Mouse (Mus musculus) intestine, embryonic 14.5 days (tissue): ENCODE data around the gene Ctbp2. TPM values are rescaled to one million over a fixed set of nuclear protein-coding genes. Genes with fewer than 3 reads are reported as not detected.

Experiments used
- ATAC-seq: fragments of 200-750 bp; cut with Nextera tagmentation; replicated peaks from 2 replicates; pipeline ENCODE4 v1.8.0; 2017; ENCODE audit warnings: low read depth, moderate number of reproducible peaks, moderate TSS enrichment, moderate library complexity; ENCODE audit not compliant: low FRiP score, low TSS enrichment
- DNase-seq: peaks from one replicate; pipeline ENCODE4 v3.0.0-alpha.2; 2018; ENCODE audit warnings: low spot score
- H3K27ac ChIP-seq: fragments of 300-500 bp; sonication (generic); 2 replicates; pipeline ENCODE4 v1.5.1; 2014; ENCODE audit warnings: low read depth, mild to moderate bottlenecking, control low read depth
- H3K27me3 ChIP-seq: fragments of 300-500 bp; sonication (generic); replicated peaks from 2 replicates; pipeline ENCODE4 v1.6.1; 2014; ENCODE audit warnings: low read length, control low read depth; ENCODE audit not compliant: control insufficient read depth, insufficient read depth
- H3K36me3 ChIP-seq: fragments of 300-500 bp; sonication (generic); 2 replicates; pipeline ENCODE4 v1.6.1; 2014; ENCODE audit warnings: low read length, control low read depth; ENCODE audit not compliant: control insufficient read depth, insufficient read depth
- H3K4me1 ChIP-seq: fragments of 300-500 bp; sonication (generic); replicated peaks from 2 replicates; pipeline ENCODE4 v1.6.1; 2014; ENCODE audit warnings: low read length, control low read depth, mixed read lengths; ENCODE audit not compliant: control insufficient read depth, insufficient read depth
- H3K4me2 ChIP-seq: fragments of 300-500 bp; sonication (generic); 2 replicates; pipeline ENCODE4 v1.6.1; 2014; ENCODE audit warnings: low read length
- H3K4me3 ChIP-seq: fragments of 300-500 bp; sonication (generic); 2 replicates; pipeline ENCODE4 v1.5.1; 2014; ENCODE audit warnings: low read depth, low read length, control low read depth, mixed read lengths
- H3K9ac ChIP-seq: fragments of 300-500 bp; sonication (generic); 2 replicates; pipeline ENCODE4 v1.6.1; 2014; ENCODE audit warnings: mild to moderate bottlenecking, low read length
- H3K9me3 ChIP-seq: fragments of 300-500 bp; sonication (generic); 2 replicates; pipeline ENCODE4 v1.6.1; 2016; ENCODE audit warnings: low read length, control low read depth; ENCODE audit not compliant: control insufficient read depth
- WGBS: fragments of 180-500 bp; shearing (Covaris S2); extraction: QIAGEN DNeasy Blood & Tissue Kit; methylation state at CpG from one replicate; pipeline ENCODE4 v1.1.7; 2014; 5-methylcytosine and 5-hydroxymethylcytosine counted together
- polyA plus RNA-seq: library from polyadenylated mRNA; unstranded; fragments of >200 nt; fragmentation: Nextera tagmentation; extraction: Ambion mirVana; gene quantifications from 2 replicates; pipeline ENCODE4 v1.2.1, GENCODE M21; 2014

The Ctbp2 gene
- polyA plus RNA-seq: 112 and 117 TPM in 2 replicates

DNA sequence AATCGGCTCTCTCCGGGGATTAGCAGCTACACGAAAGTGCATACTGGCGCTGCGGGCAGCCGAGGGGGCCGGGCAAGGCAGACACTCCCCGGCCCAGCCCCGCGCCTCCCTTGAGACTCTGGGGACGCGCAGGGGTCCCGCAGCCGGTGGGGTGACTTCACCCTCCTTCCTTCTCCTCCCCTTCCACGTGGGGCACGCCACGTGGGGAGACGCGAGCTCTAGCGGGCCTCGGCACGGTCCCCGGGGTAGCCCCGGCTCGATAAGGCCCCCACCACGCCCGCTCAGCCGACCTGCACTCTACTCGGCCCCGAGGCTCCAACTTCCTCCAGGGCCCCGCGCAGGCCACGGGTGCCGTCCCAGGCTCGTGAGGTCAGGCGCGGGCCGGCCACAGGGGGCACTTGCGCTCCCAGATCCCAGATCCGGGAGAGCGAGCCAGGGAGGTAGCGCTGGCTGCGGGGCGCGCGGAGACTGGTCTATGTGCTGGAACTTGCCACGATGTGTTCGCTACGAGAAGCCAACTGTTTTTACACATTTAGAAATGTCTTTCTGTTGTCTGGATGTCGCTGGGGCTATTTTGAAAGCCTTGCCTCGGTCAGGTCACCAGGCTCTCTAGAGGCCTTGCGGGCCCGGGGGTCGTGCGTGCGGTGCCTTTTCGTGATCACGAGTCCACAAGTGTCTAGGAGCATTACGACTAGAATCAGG, at the start of gene Ctbp2:
Gene Ctbp2, minus strand, starts transcription at position 356 of the 702 bp plus-strand sequence.
- no peaks in the 10 kb centered on the region for H3K9me3 ChIP-seq
- ATAC-seq (peak; percentile 84), DNase-seq (peak; percentile 95)
- peaks cover 27% of the 10 kb centered on the region for H3K4me1 ChIP-seq
- no peaks in the 10 kb centered on the region for H3K27me3 ChIP-seq
- H3K4me2 ChIP-seq: peak within 1 kb of the TSS; percentile 88
- H3K36me3 ChIP-seq: no peaks in the 10 kb centered on the region
- whole genome bisulfite sequencing: under 1% methylated on average over 57 of the region's 59 CpGs
- H3K4me3 ChIP-seq: peak within 1 kb of the TSS; percentile 91
- H3K27ac ChIP-seq: peak within 1 kb of the TSS; percentile 100
- H3K9ac ChIP-seq: peak within 1 kb of the TSS; percentile 98

DNA sequence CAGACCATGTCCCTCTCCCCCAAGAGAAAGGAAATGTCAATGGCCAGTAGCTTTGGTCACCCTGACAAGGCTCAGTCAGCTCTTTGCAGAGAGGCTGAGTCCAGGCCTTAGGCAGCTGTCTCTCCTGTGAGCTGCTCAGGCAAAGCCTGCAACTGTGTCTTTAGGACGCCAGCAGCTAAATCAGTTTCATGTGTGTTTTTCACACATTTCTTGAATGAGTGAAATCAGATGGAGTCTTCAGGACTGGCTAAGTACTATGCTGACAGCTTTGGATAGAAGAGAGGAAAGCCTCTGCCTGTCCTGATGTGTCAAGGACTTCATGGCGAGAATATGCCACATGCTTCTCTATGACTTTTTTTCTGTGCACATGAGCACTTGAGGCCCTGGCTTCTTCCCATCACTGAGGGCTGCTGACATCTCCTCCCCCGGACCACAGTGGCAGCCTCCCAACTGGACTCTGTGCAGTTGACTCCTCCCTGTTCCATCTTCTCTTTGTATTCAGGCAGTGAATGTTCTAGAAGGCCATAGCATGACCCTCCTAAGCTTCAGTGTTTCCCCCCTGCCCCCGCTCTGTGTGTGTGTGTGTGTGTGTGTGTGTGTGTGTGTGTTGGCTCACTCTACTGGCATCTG, 47.4 kb upstream of the Ctbp2 start:
- H3K4me2 ChIP-seq: no peak overlapping the region
- no peaks in the 10 kb centered on the region for H3K36me3 ChIP-seq
- H3K9ac ChIP-seq: no peak overlapping the region
- no peak overlapping the region for H3K27ac ChIP-seq
- WGBS: 80% methylated on average over 4 of the region's 4 CpGs
- no peak overlapping the region for H3K4me3 ChIP-seq
- ATAC-seq (no peak), DNase-seq (no peak)
- H3K4me1 ChIP-seq: no peaks in the 10 kb centered on the region; the same call in 1 of the 2 replicates
- no peaks in the 10 kb centered on the region for H3K27me3 ChIP-seq
- no peaks in the 10 kb centered on the region for H3K9me3 ChIP-seq

DNA sequence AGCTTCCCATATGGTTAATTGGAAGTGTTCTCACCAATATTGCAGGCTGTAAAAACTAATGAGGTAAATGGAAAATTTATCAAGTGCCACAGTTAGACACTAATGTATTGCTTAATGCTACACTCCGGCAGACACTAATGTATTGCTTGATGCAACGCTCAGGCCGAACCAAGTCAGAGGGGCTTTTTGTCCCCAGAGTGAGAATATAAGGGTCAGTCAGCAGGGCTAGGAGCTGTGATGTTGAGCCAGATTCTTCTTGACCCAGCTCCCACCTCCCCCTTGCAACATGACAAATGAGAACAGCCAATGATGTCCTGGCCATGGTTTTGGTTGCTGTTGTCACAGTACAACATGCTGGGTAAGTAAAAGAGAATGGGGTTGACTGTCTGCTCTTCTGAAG, 44.8 kb upstream of the Ctbp2 start:
- H3K4me1 ChIP-seq: 0 out of 2 replicates have a peak, but pooled peaks cover 3% of the 10 kb centered on the region
- DNase-seq: no peak
- WGBS: 96% methylated on average over 3 of the region's 3 CpGs
- no peaks in the 10 kb centered on the region for H3K27me3 ChIP-seq
- H3K4me3 ChIP-seq: no peak overlapping the region
- no peak overlapping the region for H3K4me2 ChIP-seq
- no peak overlapping the region for H3K27ac ChIP-seq
- H3K36me3 ChIP-seq: no peaks in the 10 kb centered on the region
- no peaks in the 10 kb centered on the region for H3K9me3 ChIP-seq
- no peak overlapping the region for H3K9ac ChIP-seq
- ATAC-seq: no peak

DNA sequence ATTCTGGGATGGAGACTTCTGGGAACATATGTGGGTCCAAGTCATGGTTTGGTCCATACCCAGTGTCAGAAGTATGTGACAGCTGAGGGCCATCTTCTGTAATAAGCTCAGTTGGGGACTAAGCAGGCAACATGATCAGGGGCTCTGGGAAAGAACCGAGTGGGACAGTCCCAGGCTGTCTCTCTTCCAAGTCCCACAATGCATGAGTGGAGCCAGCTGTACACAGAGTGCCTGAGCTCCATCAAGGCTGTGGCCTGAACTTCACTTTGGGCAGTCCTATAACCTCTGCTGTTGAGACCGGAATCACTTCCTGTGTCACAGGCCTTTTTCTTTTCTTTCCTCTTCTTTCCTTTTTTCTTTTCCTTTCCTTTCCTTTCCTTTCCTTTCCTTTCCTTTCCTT, 43.7 kb upstream of the Ctbp2 start:
- ATAC-seq: no peak
- Histone ChIP-seq H3K27me3 (no peaks in the 10 kb centered on the region), H3K4me3 (no peak overlapping the region), H3K9ac (no peak overlapping the region), H3K4me2 (no peak overlapping the region), H3K27ac (no peak overlapping the region), H3K36me3 (no peaks in the 10 kb centered on the region), H3K9me3 (no peaks in the 10 kb centered on the region), H3K4me1 (peaks cover 3% of the 10 kb centered on the region; the same call in 1 of the 2 replicates)
- no peak for DNase-seq
- WGBS: 70% methylated on average over 2 of the region's 2 CpGs

DNA sequence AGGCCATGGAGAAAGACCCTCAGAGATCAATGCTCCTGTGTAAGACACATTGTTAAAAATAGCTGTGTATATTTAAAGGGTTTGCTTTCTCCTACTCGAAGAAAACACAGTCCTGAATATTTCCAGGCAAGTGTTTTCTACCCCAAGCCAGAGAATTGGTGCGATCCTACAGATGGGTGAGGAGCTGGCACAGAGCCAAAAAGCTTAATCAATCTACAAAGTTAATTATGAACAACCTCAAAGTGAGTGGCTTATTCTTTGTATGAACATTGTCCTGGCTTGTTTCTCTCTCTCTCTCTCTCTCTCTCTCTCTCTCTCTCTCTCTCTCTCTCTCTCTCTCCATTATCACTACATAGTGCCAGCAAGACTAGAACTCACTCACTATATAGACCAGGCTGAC, 40.6 kb upstream of the Ctbp2 start:
- Histone ChIP-seq H3K4me3 (no peak overlapping the region), H3K9me3 (no peaks in the 10 kb centered on the region), H3K4me2 (no peak overlapping the region), H3K4me1 (peaks cover 11% of the 10 kb centered on the region), H3K9ac (no peak overlapping the region), H3K36me3 (no peaks in the 10 kb centered on the region), H3K27ac (no peak overlapping the region), H3K27me3 (no peaks in the 10 kb centered on the region)
- DNase-seq: no peak
- WGBS: 32% methylated on average over 2 of the region's 2 CpGs
- ATAC-seq: no peak

DNA sequence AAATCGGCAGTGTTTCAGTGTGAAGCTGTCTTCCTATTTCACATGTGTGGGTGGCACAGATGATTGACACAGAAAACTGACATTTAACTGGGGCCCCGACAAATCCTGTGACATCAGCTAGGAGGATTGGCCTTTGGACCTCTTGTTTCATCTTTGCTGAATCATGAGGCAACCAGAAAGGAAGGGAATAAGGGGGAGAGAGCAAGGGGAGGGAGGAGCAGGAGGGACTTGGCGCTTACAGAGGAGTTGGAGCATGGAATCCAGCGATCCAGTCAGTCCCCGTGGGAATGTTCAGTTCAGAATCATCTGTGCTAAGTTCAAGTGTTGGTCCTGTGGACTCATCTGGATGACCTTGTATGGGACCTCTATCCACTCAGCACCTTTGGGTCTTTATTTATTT, 38.9 kb upstream of the Ctbp2 start:
- Histone ChIP-seq H3K9me3 (no peaks in the 10 kb centered on the region), H3K9ac (no peak overlapping the region), H3K4me3 (no peak overlapping the region), H3K36me3 (no peaks in the 10 kb centered on the region), H3K27me3 (no peaks in the 10 kb centered on the region), H3K4me1 (peaks cover 11% of the 10 kb centered on the region), H3K4me2 (no peak overlapping the region), H3K27ac (no peak overlapping the region)
- WGBS: 69% methylated on average over 5 of the region's 5 CpGs
- ATAC-seq (no peak), DNase-seq (no peak)

DNA sequence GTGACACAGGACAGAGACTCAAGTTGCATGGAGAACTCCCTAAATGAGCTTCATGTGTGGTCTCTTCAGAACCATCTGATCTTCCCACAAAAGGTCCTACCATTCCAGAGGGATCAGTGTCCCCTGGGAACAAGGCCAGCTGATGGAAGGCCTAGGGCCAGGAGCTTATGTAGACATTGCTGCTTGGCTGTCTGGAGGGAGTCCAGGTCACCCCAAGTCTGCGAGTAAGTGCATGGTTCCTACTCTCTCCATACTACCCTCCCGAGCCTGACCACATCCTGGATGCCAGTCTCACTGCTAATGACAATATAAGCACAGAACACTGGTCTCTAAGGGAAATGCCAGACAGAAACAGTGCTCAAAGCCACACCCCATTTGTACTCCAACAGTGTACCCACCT, 38.0 kb upstream of the Ctbp2 start:
- no peak overlapping the region for H3K9ac ChIP-seq
- no peak for DNase-seq
- H3K36me3 ChIP-seq: no peaks in the 10 kb centered on the region
- H3K27ac ChIP-seq: 0 out of 2 replicates have a peak overlapping the region, but pooled peaks have one; percentile 22
- H3K4me2 ChIP-seq: no peak overlapping the region
- H3K4me3 ChIP-seq: no peak overlapping the region
- no peak for ATAC-seq
- H3K27me3 ChIP-seq: no peaks in the 10 kb centered on the region
- H3K9me3 ChIP-seq: no peaks in the 10 kb centered on the region
- peaks cover 11% of the 10 kb centered on the region for H3K4me1 ChIP-seq
- WGBS: 56% methylated on average over 2 of the region's 2 CpGs

DNA sequence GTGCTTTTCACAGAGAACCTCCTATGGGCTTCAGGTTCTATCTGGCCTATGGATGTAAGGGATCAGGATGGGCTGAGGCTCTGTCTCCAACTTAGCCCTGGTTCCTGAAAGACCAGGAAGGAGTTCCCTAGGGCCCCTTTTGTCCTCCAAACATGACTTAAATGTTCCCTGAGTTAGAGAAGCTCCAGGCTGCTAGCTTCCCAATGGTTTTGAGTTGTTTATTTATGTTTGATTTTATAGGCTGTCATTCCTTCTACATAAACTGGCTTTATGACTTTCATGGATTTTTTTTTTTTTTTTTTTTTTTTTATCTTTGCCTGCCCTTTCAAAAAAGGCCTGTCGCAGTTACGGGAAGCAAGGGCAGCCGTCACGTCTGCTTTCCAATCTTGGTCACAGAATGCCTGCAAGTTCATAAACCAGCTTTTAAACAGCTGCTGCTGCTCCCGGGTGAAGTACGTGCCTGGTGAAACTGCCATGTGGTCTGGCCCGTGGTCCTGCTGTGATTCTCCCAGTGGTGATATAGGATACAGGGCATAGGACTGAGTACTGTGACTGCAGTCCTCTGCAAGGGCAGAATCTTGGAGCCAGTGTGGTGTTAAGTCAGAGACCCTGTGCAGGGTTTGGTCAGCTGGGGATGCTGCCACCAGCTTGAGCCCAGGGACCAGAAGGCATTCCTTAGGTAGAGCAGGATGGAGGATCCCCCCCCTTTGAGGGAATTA, 37.4 kb upstream of the Ctbp2 start:
- 0 out of 2 replicates have a peak overlapping the region, but pooled peaks have one; percentile 22 for H3K27ac ChIP-seq
- 34% methylated on average over 7 of the region's 7 CpGs for WGBS
- no peak overlapping the region for H3K9ac ChIP-seq
- H3K36me3 ChIP-seq: no peaks in the 10 kb centered on the region
- no peak for DNase-seq
- H3K4me1 ChIP-seq: peaks cover 11% of the 10 kb centered on the region
- no peak overlapping the region for H3K4me2 ChIP-seq
- ATAC-seq: peak; percentile 50; the same call in 1 of the 2 replicates
- H3K27me3 ChIP-seq: no peaks in the 10 kb centered on the region
- H3K9me3 ChIP-seq: no peaks in the 10 kb centered on the region
- H3K4me3 ChIP-seq: no peak overlapping the region
